Mouse (Mus musculus) brain, embryonic 14.5 days (tissue): ENCODE measurements at regions not wholly inside any gene's neighbourhood (a gene's known extent, or its start where the extent isn't known, plus 50 kb on each side); places are given as distances from the start of the nearest gene placed in this dataset.

Experiments
- DNase-seq: peaks from one replicate; pipeline ENCODE4 v3.0.0-alpha.2; 2011; ENCODE audit warnings: low read depth
- CTCF ChIP-seq: fragments of 200-500 bp; IDR thresholded peaks from 2 replicates; pipeline ENCODE4 v1.5.1; 2012; ENCODE audit warnings: inconsistent platforms, mild to moderate bottlenecking, moderate library complexity, borderline replicate concordance; ENCODE audit not compliant: insufficient read depth, insufficient read length; ENCODE audit errors: extremely low read depth
- POLR2A ChIP-seq: fragments of 200-500 bp; IDR thresholded peaks from 2 replicates; pipeline ENCODE4 v1.6.1; 2012; ENCODE audit warnings: mild to moderate bottlenecking, inconsistent platforms, borderline replicate concordance; ENCODE audit not compliant: poor library complexity, insufficient read depth, insufficient read length, severe bottlenecking; ENCODE audit errors: extremely low read depth

DNA sequence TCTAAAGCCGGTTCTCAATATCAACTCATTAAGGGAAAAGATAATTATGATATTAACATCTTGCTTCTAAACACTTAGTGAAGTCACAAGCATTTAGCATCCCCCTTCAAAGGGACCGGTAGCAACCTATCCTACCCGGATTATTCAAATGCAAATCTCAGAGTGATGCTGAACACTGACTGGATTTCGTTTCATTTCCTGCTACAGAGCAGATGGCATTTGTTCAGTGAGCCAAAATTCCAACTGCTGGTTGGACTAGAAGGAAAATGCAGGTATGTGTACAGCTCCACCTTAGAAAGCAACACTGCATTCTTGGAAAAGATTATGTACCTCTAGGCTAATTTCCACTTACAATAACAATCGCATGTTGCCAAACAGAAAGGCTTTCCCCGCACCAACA lies 782.5 kb downstream of the Diaph3 start:
- DNase-seq: peak; percentile 46

DNA sequence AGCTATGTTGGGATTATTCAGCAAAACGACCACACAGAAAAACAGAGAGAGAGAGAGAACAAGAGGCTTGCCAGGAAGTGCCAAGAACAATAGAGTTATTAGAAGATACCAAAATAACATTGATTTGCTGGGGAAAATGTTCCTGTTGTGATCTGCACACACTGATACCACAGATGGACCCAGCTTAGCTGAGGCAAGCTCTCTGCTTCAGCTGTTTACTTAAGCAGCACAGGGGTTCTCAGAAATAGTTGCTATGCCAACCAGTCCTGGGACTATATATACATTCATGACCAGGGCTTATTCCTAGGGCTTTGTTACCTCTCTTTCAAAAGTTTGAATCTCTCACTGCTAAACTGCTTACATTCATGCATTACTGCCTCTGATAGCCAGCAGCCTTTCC lies 790.5 kb downstream of the Diaph3 start:
- TF ChIP-seq POLR2A (no peak), CTCF (no peak)
- DNase-seq: peak; percentile 75

More for the DNA sequence above, 782.5 kb downstream of the Diaph3 start:
- TF ChIP-seq POLR2A (no peak), CTCF (no peak)

DNA sequence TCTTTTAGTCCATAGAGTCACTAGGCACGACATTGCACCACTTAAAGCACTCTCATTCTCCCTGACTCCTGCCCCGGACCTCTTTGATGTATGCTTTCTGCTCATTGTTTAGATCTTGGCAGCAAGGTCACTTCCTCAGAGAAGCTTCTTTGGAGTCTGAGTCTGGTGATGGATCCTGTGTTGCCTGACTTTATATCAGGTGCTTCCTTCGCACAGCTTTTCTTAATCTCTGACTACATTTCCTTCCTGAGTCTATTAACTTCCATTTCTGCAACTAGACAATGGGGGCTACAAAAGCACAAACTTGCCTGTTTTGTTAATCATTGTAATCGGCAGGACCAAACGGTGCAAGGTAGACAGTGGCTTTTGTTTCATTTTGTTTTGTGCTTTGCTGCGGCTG lies 802.0 kb downstream of the Diaph3 start:
- no peak for DNase-seq
- TF ChIP-seq POLR2A (no peak), CTCF (no peak)

DNA sequence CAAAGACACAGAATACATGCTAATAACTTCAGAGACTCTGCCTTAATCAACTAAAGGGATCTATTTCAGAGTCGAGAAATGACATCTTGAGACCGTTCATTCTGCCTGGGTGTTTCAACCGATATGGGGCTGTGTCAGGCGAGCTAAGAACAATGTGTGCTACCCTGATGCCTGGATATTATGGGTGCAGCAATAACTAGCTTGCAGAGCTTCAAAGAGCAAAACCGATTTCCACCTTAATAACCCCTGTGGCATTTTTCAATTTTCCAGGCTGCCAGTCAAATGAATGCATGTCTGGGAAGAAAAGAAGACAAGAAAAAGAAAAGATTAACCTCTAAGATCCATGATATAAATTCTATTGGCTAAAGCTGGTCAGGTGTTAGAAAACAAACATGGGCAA lies 804.0 kb downstream of the Diaph3 start:
- TF ChIP-seq CTCF (no peak), POLR2A (no peak)

DNA sequence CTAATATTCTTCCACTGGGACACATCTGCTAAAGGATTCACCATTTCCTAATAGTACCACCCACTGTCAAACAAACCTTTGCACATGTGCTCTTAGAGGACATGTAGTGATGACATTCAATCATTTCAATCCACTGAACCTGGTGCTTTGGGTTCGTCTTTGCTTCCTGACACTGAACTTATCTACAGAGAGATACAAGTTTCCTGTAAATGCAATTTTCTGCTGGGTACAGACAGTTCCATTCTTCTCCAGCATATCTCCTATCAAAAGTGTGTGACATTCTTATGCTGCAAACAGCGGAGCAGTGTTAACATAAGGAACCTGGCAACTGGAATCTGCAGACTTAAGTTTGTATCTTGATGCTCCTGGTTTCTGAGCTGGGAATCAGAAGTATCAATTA lies 805.8 kb downstream of the Diaph3 start:
- DNase-seq: no peak
- TF ChIP-seq CTCF (no peak), POLR2A (no peak)

More for the DNA sequence above, 804.0 kb downstream of the Diaph3 start:
- DNase-seq: peak; percentile 52

- DNase-seq: no peak
- TF ChIP-seq CTCF (no peak), POLR2A (no peak)
Measured at GRCm38 (mm10) chr14:86329176-86329575, 811.9 kb downstream of the Diaph3 start.

- TF ChIP-seq CTCF: no peak
- TF ChIP-seq POLR2A: no peak
- DNase-seq: peak; percentile 77
Measured at GRCm38 (mm10) chr14:86327646-86328045, 813.4 kb downstream of the Diaph3 start.

DNA sequence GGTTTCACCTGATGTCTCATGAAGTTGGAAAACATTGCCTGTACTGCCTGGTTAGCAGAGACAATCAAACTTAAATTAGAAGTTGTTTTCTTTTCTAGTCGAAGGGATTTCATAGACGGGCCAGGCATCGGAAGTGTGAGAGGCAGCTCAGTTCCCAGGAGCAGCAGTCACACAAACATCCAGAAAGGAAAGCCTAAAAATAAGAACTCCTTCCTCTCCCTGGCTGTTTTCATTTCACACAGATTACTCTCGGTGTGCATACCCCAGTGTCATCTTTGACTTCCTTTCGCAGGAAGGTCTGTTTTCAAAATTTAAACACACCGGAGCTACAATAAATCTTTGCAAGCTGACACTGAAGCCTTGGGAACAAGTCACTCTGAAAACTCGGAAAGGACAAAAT lies 818.7 kb downstream of the Diaph3 start:
- no peak for DNase-seq
- TF ChIP-seq POLR2A: no peak
- no peak for TF ChIP-seq CTCF

- no peak for TF ChIP-seq CTCF
- DNase-seq: no peak
Measured at GRCm38 (mm10) chr14:86315974-86316373, 825.1 kb downstream of the Diaph3 start.

DNA sequence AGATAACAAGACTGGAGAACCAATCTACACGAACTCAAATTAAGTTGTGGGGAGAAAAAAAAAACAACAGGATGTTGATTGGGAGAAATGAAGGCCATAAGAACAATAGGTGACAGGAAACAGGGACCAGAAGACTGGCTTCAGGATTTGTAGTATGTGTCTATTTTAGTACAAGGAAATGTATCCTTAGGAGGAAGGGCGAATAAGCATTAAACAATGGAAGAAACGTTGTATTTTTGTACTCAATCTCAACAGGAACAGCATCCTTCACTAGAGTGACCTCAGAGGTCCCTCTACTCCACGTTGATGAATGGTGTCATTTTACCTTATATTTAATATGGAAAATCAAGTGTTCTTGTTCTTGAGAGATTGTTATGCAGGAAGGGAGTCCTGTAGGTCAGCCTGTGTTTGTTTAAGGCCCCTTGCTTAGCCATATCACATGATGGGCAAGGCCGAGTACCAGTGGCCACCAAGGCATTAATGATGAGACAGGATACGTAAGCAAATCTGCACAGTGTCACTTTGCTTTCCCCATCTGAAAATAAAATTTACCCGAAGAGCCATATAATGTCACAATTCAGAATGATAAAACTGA lies 832.0 kb downstream of the Diaph3 start:
- TF ChIP-seq POLR2A (no peak), CTCF (no peak)
- DNase-seq: no peak

DNA sequence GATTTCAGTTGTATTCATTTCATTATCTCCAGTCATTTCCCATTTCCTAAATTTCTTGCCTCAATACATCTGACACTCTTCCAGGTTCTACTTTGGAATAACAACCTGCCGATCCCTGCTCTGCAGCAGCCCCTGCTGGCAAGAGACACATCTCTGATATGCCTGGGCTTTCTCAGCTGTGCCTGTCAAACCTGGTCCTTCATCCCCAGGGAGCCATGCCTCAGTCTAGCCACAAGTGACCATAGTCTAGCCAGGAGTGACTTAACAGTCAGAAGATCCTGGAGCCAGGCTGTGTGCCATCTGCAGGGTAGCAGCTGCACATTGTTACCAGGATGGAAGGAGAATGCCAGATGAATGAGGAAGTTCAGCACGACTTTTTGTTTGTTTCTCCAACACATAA lies 833.2 kb downstream of the Diaph3 start:
- TF ChIP-seq CTCF (peak; percentile 71), POLR2A (no peak)

DNA sequence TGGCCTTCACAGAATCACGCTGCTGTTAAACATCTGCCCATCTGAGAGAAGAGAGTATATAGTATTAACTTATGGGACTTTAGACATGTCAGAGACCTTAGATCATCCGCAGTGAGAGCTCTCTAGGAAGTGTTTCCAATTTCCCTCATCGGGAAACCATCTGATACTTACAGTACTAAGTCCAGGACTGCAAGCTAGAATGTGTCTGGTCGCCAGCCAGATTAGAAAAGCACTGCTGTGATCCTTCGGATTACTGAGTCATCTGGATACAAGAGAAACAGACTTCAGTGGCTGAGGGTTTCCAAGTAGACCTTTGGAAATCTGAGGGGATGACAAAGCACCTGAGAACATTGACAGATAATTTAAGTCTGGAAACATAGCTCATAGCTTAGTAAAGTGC lies 839.4 kb downstream of the Diaph3 start:
- TF ChIP-seq CTCF: no peak
- DNase-seq: no peak

More for the DNA sequence above, 833.2 kb downstream of the Diaph3 start:
- DNase-seq: peak; percentile 74
